Comparison of ENCODE assay signal across 7 mouse cellular contexts in the genomic region with DNA sequence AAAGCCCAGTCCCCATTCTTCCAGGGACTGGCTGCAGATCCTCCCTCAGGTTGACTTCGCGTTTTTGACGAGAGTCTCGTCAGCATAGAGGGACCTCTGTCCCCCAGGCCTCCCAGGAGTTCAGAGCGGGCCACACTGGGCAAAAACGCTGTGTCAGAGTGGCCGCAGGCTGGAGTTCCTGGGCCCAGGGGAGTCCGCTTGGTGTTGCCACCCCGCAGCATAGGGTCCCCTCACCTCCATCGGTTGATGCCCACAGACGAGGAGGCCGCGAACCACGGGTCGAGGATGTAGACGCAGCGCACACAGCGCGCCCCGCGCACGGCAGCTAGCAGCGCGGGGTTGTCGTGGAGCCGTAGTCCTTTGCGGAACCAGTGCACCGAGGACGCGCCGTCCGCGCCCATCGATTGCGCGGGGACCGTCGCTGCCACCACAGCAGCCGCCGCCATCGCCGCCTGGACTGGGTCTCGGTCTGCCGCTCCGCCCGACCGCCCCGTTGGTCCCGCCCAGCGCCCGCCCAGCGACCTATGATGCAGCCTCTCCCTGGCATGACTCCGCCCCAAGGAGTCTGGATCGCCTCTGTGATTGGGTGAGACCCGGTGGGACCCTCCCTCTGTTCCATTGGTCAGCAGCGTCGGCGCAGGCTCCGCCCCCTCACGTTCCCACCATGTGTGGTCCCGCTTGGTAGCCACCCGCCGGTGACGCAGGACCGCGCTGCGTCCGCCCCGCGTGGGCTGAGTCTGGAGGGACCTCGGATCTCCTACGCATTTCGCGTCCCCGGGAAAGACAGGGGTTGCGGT. TPM values are rescaled to one million over a fixed set of nuclear protein-coding genes. Genes with fewer than 3 reads are reported as not detected.
DNase-seq lines count a peak whose midpoint lies in the region; ATAC-seq and TF ChIP-seq lines count a peak whose summit lies in the region.

TSS of gene Cry2 (minus strand) at position 466 of the 797 bp plus-strand sequence.

- WGBS in embryonic facial prominence, embryonic 10.5 days: under 1% methylated on average over 76 of the region's 76 CpGs
- WGBS in intestine, postnatal 0 days: under 1% methylated on average over 76 of the region's 76 CpGs
- WGBS in midbrain, embryonic 12.5 days: under 1% methylated on average over 76 of the region's 76 CpGs
- under 1% methylated on average over 76 of the region's 76 CpGs for WGBS in small intestine, adult 2 months

- intact Hi-C loops in left cerebral cortex, postnatal 4 days (cut with DNase I): no loop called here

- H3K4me1 ChIP-seq in embryonic facial prominence, embryonic 10.5 days: peaks cover 52% of the 10 kb centered on the region
- H3K4me1 ChIP-seq in intestine, postnatal 0 days (replicated peaks; ENCODE audit: control insufficient read depth, insufficient read depth, low read length): peaks cover 8% of the 10 kb centered on the region
- H3K4me1 ChIP-seq in midbrain, embryonic 12.5 days: peaks cover 52% of the 10 kb centered on the region
- H3K4me1 ChIP-seq in small intestine, adult 2 months (ENCODE audit: control insufficient read depth, insufficient read depth, insufficient read length, low read length): peaks cover 27% of the 10 kb centered on the region

- peak; percentile 95 for ATAC-seq in intestine, postnatal 0 days
- ATAC-seq in midbrain, embryonic 12.5 days (ENCODE audit: low FRiP score, low read depth): peak; percentile 98

- DNase-seq in adrenal gland, postnatal 10 days: peak; percentile 99
- DNase-seq in embryonic facial prominence, embryonic 10.5 days (ENCODE audit: low spot score): peak; percentile 99
- no peak for DNase-seq in gonadal fat pad, adult 2 months (ENCODE audit: low read depth)
- peak; percentile 100 for DNase-seq in left cerebral cortex, postnatal 4 days

- no peaks in the 10 kb centered on the region for H3K9me3 ChIP-seq in embryonic facial prominence, embryonic 10.5 days
- H3K9me3 ChIP-seq in intestine, postnatal 0 days (ENCODE audit: control insufficient read depth): no peaks in the 10 kb centered on the region
- H3K9me3 ChIP-seq in midbrain, embryonic 12.5 days: no peaks in the 10 kb centered on the region

- peaks cover 7% of the 10 kb centered on the region for H3K27me3 ChIP-seq in embryonic facial prominence, embryonic 10.5 days (replicated peaks; ENCODE audit: low read depth, poor library complexity, severe bottlenecking)
- no peaks in the 10 kb centered on the region for H3K27me3 ChIP-seq in intestine, postnatal 0 days (replicated peaks; ENCODE audit: control insufficient read depth, insufficient read depth, low read length)
- H3K27me3 ChIP-seq in midbrain, embryonic 12.5 days: peaks cover 8% of the 10 kb centered on the region; the same call in 1 of the 2 replicates
- H3K27me3 ChIP-seq in small intestine, adult 2 months (ENCODE audit: control insufficient read depth, insufficient read depth, low read length): no peaks in the 10 kb centered on the region

- H3K27ac ChIP-seq in embryonic facial prominence, embryonic 10.5 days (replicated peaks): peak within 1 kb of the TSS; percentile 88
- peak within 1 kb of the TSS; percentile 84 for H3K27ac ChIP-seq in intestine, postnatal 0 days (ENCODE audit: low read depth, low read length)
- H3K27ac ChIP-seq in midbrain, embryonic 12.5 days (replicated peaks): peak within 1 kb of the TSS; percentile 58
- H3K27ac ChIP-seq in small intestine, adult 2 months (ENCODE audit: insufficient read depth, low read depth, low read length): peak within 1 kb of the TSS; percentile 73

- no peak; the same call in 1 of the 2 replicates for TF ChIP-seq CTCF in intestine, postnatal 0 days (IDR thresholded peaks at IDR 0.05; ENCODE audit: low read depth)
- no peak for TF ChIP-seq CTCF in small intestine, adult 2 months (IDR thresholded peaks at IDR 0.05; ENCODE audit: extremely low read depth, insufficient read length, insufficient replicate concordance, low read depth, low read length)

- peak within 1 kb of the TSS; percentile 96 for H3K4me3 ChIP-seq in embryonic facial prominence, embryonic 10.5 days
- H3K4me3 ChIP-seq in intestine, postnatal 0 days (ENCODE audit: low read depth, low read length): peak within 1 kb of the TSS; percentile 88
- H3K4me3 ChIP-seq in midbrain, embryonic 12.5 days: peak within 1 kb of the TSS; percentile 90
- peak within 1 kb of the TSS; percentile 68 for H3K4me3 ChIP-seq in small intestine, adult 2 months (ENCODE audit: low read depth, low read length)

- H3K9ac ChIP-seq in intestine, postnatal 0 days (ENCODE audit: low read depth, low read length): peak within 1 kb of the TSS; percentile 89
- peak within 1 kb of the TSS; percentile 83 for H3K9ac ChIP-seq in midbrain, embryonic 12.5 days (replicated peaks)

- peak within 1 kb of the TSS; percentile 90 for H3K4me2 ChIP-seq in intestine, postnatal 0 days (replicated peaks; ENCODE audit: low read depth)
- peak within 1 kb of the TSS; percentile 89 for H3K4me2 ChIP-seq in midbrain, embryonic 12.5 days (replicated peaks)

- no peaks in the 10 kb centered on the region for H3K36me3 ChIP-seq in embryonic facial prominence, embryonic 10.5 days (replicated peaks)
- no peaks in the 10 kb centered on the region for H3K36me3 ChIP-seq in intestine, postnatal 0 days (ENCODE audit: control insufficient read depth, insufficient read depth)
- no peaks in the 10 kb centered on the region for H3K36me3 ChIP-seq in midbrain, embryonic 12.5 days
- no peaks in the 10 kb centered on the region for H3K36me3 ChIP-seq in small intestine, adult 2 months (ENCODE audit: control insufficient read depth, insufficient read depth, low read length)

- TF ChIP-seq POLR2A in small intestine, adult 2 months (IDR thresholded peaks at IDR 0.05; ENCODE audit: low read depth, low read length): peak; percentile 88

RNA-seq across cellular contexts. Expression of gene Cry2, which starts in this region (rescaled TPM):
- 10 to 100 TPM; 39.3 to 41.9 TPM for total RNA-seq in adrenal gland, postnatal 10 days (2021)
- 23.4 and 23.7 TPM in 2 replicates for polyA plus RNA-seq in embryonic facial prominence, embryonic 10.5 days (2016; fragmentation: Nextera tagmentation; extraction: Ambion mirVana)
- 28.7 and 30.9 TPM in 2 replicates for polyA plus RNA-seq in gonadal fat pad, adult 2 months (2012; rRNA removed)
- 10.0 and 11.7 TPM in 2 replicates for polyA plus RNA-seq in intestine, postnatal 0 days (2015; fragmentation: Nextera tagmentation; extraction: Ambion mirVana)
- 10 to 100 TPM; 74.6 to 75.8 TPM for total RNA-seq in left cerebral cortex, postnatal 4 days (2021)
- 36.1 and 37.7 TPM in 2 replicates for polyA plus RNA-seq in midbrain, embryonic 12.5 days (2016; fragmentation: Nextera tagmentation; extraction: Ambion mirVana)
- polyA plus RNA-seq in small intestine, adult 2 months (2012; rRNA removed): 4.7 and 13.1 TPM in 2 replicates
